Mouse (Mus musculus) neural tube, embryonic 15.5 days (tissue): ENCODE results near the gene Olfr55. TPM values are rescaled to one million over a fixed set of nuclear protein-coding genes. Genes with fewer than 3 reads are reported as not detected.
"Not testable (repeated sequence)": the region's sequence is repeated elsewhere in the genome, so short reads cannot be mapped to it uniquely, and the experiment has no call there.

Experiments used
- ATAC-seq: fragments of 200-750 bp; cut with Nextera tagmentation; 2 replicates; pipeline ENCODE4 v1.8.0; 2017; ENCODE audit warnings: mild to moderate bottlenecking, moderate TSS enrichment, moderate library complexity; ENCODE audit not compliant: low FRiP score
- H3K27ac ChIP-seq: fragments of 300-500 bp; sonication (generic); replicated peaks from 2 replicates; pipeline ENCODE4 v1.5.1; 2015; ENCODE audit warnings: mild to moderate bottlenecking, inconsistent platforms
- H3K27me3 ChIP-seq: fragments of 300-500 bp; sonication (generic); replicated peaks from 2 replicates; pipeline ENCODE4 v1.6.1; 2015; ENCODE audit warnings: inconsistent platforms
- H3K36me3 ChIP-seq: fragments of 300-500 bp; sonication (generic); 2 replicates; pipeline ENCODE4 v1.6.1; 2015; ENCODE audit warnings: inconsistent platforms
- H3K4me1 ChIP-seq: fragments of 300-500 bp; sonication (generic); 2 replicates; pipeline ENCODE4 v1.6.1; 2015; ENCODE audit warnings: inconsistent platforms
- H3K4me2 ChIP-seq: fragments of 300-500 bp; sonication (generic); 2 replicates; pipeline ENCODE4 v1.6.1; 2015; ENCODE audit warnings: inconsistent platforms, mild to moderate bottlenecking, moderate library complexity
- H3K4me3 ChIP-seq: fragments of 300-500 bp; sonication (generic); replicated peaks from 2 replicates; pipeline ENCODE4 v1.5.1; 2015; ENCODE audit warnings: mild to moderate bottlenecking, inconsistent platforms
- H3K9ac ChIP-seq: fragments of 300-500 bp; sonication (generic); replicated peaks from 2 replicates; pipeline ENCODE4 v1.6.1; 2015; ENCODE audit warnings: mild to moderate bottlenecking, inconsistent platforms
- H3K9me3 ChIP-seq: fragments of 300-500 bp; sonication (generic); replicated peaks from 2 replicates; pipeline ENCODE4 v1.6.1; 2016; ENCODE audit warnings: inconsistent platforms
- WGBS: fragments of 180-500 bp; shearing (Covaris S2); methylation state at CpG from one replicate; pipeline ENCODE4 v1.1.7; 2015; ENCODE audit warnings: mixed read lengths; 5-methylcytosine and 5-hydroxymethylcytosine counted together
- polyA plus RNA-seq: library from polyadenylated mRNA; unstranded; fragments of >200 nt; fragmentation: Nextera tagmentation; extraction: Ambion mirVana; gene quantifications from 2 replicates; pipeline ENCODE4 v1.2.1, GENCODE M21; 2015

The Olfr55 gene
- 0.05 TPM in 1 of 2 replicates, not detected in the other for polyA plus RNA-seq

GRCm38 (mm10) chr17:33168147-33168546, at the start of gene Olfr55:
Gene Olfr55 (plus strand): TSS chr17:33168447.
- H3K4me2 ChIP-seq, H3K27ac ChIP-seq, H3K27me3 ChIP-seq, H3K4me3 ChIP-seq, H3K4me1 ChIP-seq, H3K9me3 ChIP-seq, H3K36me3 ChIP-seq, ATAC-seq, H3K9ac ChIP-seq: not testable (repeated sequence)
- WGBS = 79% methylated on average over 1 of the region's 1 CpGs

- Histone ChIP-seq H3K27me3 (no peaks in the 10 kb centered on the region), H3K4me1 (no peaks in the 10 kb centered on the region), H3K36me3 (no peaks in the 10 kb centered on the region), H3K9me3 (no peaks in the 10 kb centered on the region), H3K4me3 (no peak overlapping the region), H3K27ac (no peak overlapping the region), H3K9ac (no peak overlapping the region), H3K4me2 (no peak overlapping the region)
- ATAC-seq = no peak
These were observed 43.7 kb upstream of the Olfr55 start for GRCm38 (mm10) chr17:33124546-33124945.

DNA sequence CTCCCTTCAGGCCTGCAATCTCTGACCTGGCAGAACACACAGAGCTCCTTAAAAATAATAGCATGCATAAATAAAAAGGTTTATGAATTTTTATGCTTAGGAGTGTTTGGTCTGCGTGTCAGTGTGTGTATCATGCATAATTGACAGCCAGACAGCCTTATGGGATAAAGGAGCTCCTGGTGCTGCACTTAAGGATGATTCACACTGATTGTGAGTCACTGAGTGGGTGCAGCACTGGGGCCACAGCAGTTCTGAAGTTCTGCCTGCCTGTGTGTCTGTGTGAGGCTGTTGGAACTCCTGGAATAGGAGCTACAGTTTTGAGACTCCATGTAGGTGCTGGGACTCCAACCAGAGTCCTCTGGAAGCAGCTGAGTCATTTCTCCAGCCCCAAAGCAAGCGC, 42.0 kb upstream of the Olfr55 start:
- no peak overlapping the region for H3K9ac ChIP-seq
- no peak overlapping the region for H3K4me3 ChIP-seq
- ATAC-seq = no peak
- no peaks in the 10 kb centered on the region for H3K27me3 ChIP-seq
- WGBS = 71% methylated on average over 2 of the region's 2 CpGs
- H3K4me2 ChIP-seq = no peak overlapping the region
- no peak overlapping the region for H3K27ac ChIP-seq
- H3K36me3 ChIP-seq = no peaks in the 10 kb centered on the region
- H3K4me1 ChIP-seq = no peaks in the 10 kb centered on the region
- H3K9me3 ChIP-seq = no peaks in the 10 kb centered on the region

DNA sequence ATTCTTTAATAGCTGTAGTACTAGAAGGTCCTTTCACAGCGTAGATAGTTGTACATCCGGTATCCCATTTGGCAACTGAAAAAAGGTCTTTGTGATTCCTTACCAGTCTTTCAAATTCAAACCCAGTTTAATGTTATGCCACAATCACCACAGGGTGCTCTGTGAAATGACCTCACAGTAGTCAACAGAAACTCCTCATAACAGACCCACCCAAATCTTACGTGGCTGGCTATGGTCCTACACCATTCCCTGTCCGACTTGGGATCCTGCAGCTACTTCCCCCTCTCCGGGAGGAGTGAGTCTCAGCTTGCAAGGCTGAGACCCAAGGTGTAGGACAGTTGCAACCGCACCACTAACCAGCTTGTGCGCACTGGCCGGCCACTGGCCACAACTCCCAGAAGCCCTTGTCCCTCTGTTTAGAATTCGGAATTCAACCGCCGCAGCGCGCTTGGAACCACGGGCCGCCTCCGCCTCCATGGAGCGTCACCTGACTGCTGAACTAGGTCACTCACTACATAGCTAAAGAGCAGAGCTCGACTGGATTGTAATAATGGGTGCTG, 28.9 kb upstream of the Olfr55 start, which contains the start of gene Morc2b:
Gene Morc2b, minus strand, starts transcription at position 423 of the 560 bp plus-strand sequence.
- Histone ChIP-seq H3K9me3 (peaks cover 4% of the 10 kb centered on the region; the same call in 1 of the 2 replicates), H3K4me2 (no peak within 1 kb of the TSS), H3K27ac (no peak within 1 kb of the TSS), H3K9ac (no peak within 1 kb of the TSS), H3K36me3 (no peaks in the 10 kb centered on the region), H3K4me1 (no peaks in the 10 kb centered on the region), H3K4me3 (no peak within 1 kb of the TSS), H3K27me3 (no peaks in the 10 kb centered on the region)
- WGBS = 75% methylated on average over 18 of the region's 18 CpGs
- ATAC-seq = no peak

GRCm38 (mm10) chr17:33191002-33191401, 22.8 kb downstream of the Olfr55 start, which contains the start of gene Olfr239:
Gene Olfr239 (plus strand): TSS chr17:33191302.
- H3K27ac ChIP-seq, H3K36me3 ChIP-seq, H3K4me1 ChIP-seq, H3K27me3 ChIP-seq, ATAC-seq, H3K4me3 ChIP-seq, H3K4me2 ChIP-seq, H3K9ac ChIP-seq, H3K9me3 ChIP-seq: not testable (repeated sequence)
- no CpG with 5 or more reads among the region's 2 CpGs for WGBS

DNA sequence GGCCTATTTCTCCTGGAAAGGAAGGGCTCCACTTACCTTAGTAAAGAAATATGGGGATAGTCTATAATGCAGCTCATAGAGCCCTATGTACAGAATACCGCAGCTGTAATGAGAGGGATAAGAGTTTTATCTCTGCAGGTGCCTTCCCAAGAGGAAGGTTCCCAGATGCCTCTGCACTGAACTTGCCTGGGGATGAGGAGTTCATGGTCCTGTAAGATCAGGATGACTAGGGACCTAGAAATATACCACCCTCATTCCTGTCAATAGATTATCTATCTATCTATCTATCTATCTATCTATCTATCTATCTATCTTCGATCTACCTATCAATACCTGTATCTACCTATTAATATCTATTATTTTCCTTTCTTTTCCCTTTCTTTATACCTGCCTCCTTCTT, 53.3 kb downstream of the Olfr55 start, which contains the start of gene Olfr1564:
Gene Olfr1564, minus strand, starts transcription at position 101 of the 400 bp plus-strand sequence.
- ATAC-seq = no peak
- H3K4me1 ChIP-seq = no peaks in the 10 kb centered on the region
- no peaks in the 10 kb centered on the region for H3K36me3 ChIP-seq
- H3K27me3 ChIP-seq = no peaks in the 10 kb centered on the region
- no peak within 1 kb of the TSS for H3K27ac ChIP-seq
- 84% methylated on average over 2 of the region's 2 CpGs for WGBS
- H3K9ac ChIP-seq = no peak within 1 kb of the TSS
- H3K9me3 ChIP-seq = peaks cover 9% of the 10 kb centered on the region; the same call in 1 of the 2 replicates
- H3K4me2 ChIP-seq = no peak within 1 kb of the TSS
- H3K4me3 ChIP-seq = no peak within 1 kb of the TSS

Other genes with a start within 250 kb of the Olfr55 start
- 8.0 and 8.1 TPM in 2 replicates for gene Cyp4f13, start 221.0 kb upstream of the Olfr55 start, polyA plus RNA-seq
- 8.5 and 9.0 TPM in 2 replicates for gene Zfp472, start 202.6 kb upstream of the Olfr55 start, polyA plus RNA-seq
- 17.9 and 21.5 TPM in 2 replicates for gene Zfp952, start 175.3 kb upstream of the Olfr55 start, polyA plus RNA-seq
- 23.7 and 24.7 TPM in 2 replicates for gene Zfp763, start 135.0 kb upstream of the Olfr55 start, polyA plus RNA-seq
- gene 4921501E09Rik, start 100.4 kb upstream of the Olfr55 start, polyA plus RNA-seq = not detected in 2 replicates
- 19.6 and 19.8 TPM in 2 replicates for gene Zfp563, start 79.1 kb upstream of the Olfr55 start, polyA plus RNA-seq
- 0.74 and 1.2 TPM in 2 replicates for gene Morc2b, start 28.8 kb upstream of the Olfr55 start, polyA plus RNA-seq
- 0.06 TPM in 2 replicates for gene Olfr239, start 22.9 kb downstream of the Olfr55 start, polyA plus RNA-seq
- gene Olfr1564, start 53.2 kb downstream of the Olfr55 start, polyA plus RNA-seq = 0.05 and 0.08 TPM in 2 replicates
- gene Zfp955a, start 86.7 kb downstream of the Olfr55 start, polyA plus RNA-seq = 21.4 and 22.3 TPM in 2 replicates
- 0.04 and 0.05 TPM in 2 replicates for gene Olfr63, start 96.2 kb downstream of the Olfr55 start, polyA plus RNA-seq
- 19.6 and 22.8 TPM in 2 replicates for gene Zfp955b, start 121.1 kb downstream of the Olfr55 start, polyA plus RNA-seq
- 11.1 and 12.1 TPM in 2 replicates for gene Zfp81, start 190.4 kb downstream of the Olfr55 start, polyA plus RNA-seq
- 11.1 and 13.6 TPM in 2 replicates for gene Zfp101, start 226.2 kb downstream of the Olfr55 start, polyA plus RNA-seq